Mouse (Mus musculus): ENCODE measurements around the gene Mms19.

DNA sequence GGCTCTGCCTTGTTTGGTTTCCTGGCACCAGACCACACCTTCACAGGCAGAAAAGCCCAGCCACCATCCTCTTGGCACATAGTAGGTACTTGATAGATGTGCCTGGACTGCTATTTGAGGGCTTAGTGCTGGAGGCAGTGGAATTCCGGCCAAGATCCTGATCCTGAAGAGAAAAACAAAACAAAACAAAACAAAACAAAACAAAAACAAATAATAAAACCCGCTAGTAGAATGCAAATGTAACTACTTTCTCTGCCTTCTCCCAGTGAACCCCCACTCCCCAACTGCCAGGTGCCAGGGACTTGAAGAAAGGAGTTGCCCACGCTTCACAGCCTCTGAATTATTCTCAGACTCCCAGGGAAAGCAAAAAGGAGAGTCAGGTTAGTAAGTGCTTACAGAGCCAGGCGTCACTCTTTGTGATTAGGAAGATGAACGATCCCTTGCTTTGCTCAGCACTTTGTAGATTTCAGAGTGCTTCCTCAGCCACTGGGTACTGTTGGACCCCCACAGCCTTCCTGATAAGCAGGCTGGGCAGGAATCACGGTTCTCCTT is 11.0 kb upstream of the Mms19 start:
- no peak for TF ChIP-seq CTCF (IDR thresholded peaks at IDR 0.05; ENCODE audit: low read depth, low read length)
- TF ChIP-seq POLR2A (IDR thresholded peaks at IDR 0.05; ENCODE audit: insufficient read depth, low read length) = no peak
